Comparison of ENCODE assay signal across 20 mouse cellular contexts in genomic region chr15:5187116-5187515, GRCm38 (mm10). TPM values are rescaled to one million over a fixed set of nuclear protein-coding genes. Genes with fewer than 3 reads are reported as not detected.
DNase-seq lines count a peak whose midpoint lies in the region; ATAC-seq and TF ChIP-seq lines count a peak whose summit lies in the region.
"Had no signal": no experiment of that assay in that cellular context is flagged by ENCODE, and none has a peak within 500 bp of the region (broad histone marks: within the 10 kb centered on the region; RNA-seq: fewer than 3 reads in every experiment).

No protein-coding gene starts in this region.

- DNase-seq in layer of hippocampus, adult 2 months (ENCODE audit: low spot score in 2 of 2) = no peak
- DNase-seq in layer of hippocampus, postnatal 36 days = no peak
- DNase-seq in A20 (ENCODE audit: low read depth, low spot score) (peak; percentile 77), CH12.LX (ENCODE audit: extremely low read depth) (peak; percentile 58)
- peak; percentile 10 for DNase-seq in naive thymus-derived CD4-positive, alpha-beta T cell, adult 2 months (ENCODE audit: low read depth)
- DNase-seq in forebrain, postnatal 0 days = no peak
- no peak for DNase-seq in adrenal gland, postnatal 10 days
- DNase-seq: adrenal gland, postnatal 25 days; cerebellum, adult 2 months; cerebellum, postnatal 10 days; gastrocnemius, postnatal 14 days; kidney, adult 11 months had no signal

- peak overlapping the region; percentile 57; the same call in 1 of the 2 replicates for H3K9ac ChIP-seq in CH12.LX (ENCODE audit: insufficient read depth, low read depth)
- no peak overlapping the region for H3K9ac ChIP-seq in forebrain, postnatal 0 days
- H3K9ac ChIP-seq: embryonic facial prominence, embryonic 15.5 days; heart, embryonic 12.5 days had no signal

- no peak for TF ChIP-seq POLR2A in CH12.LX (IDR thresholded peaks at IDR 0.05; ENCODE audit: low read depth, low read length)

- in situ Hi-C loops in CH12.LX (cut with MboI; ENCODE audit: low pct_ligation_motif_present, low pct_unique_long_range_greater_than_20kb, low sequenced_read_pairs) = no loop called here

- no peaks in the 10 kb centered on the region for H3K9me3 ChIP-seq in CH12.LX (replicated peaks; ENCODE audit: low read length)
- no peaks in the 10 kb centered on the region for H3K9me3 ChIP-seq in forebrain, postnatal 0 days (ENCODE audit: low read length)
- H3K9me3 ChIP-seq: embryonic facial prominence, embryonic 15.5 days; forebrain, embryonic 10.5 days; heart, embryonic 12.5 days; hindbrain, embryonic 10.5 days had no signal

- no peaks in the 10 kb centered on the region for H3K27me3 ChIP-seq in CH12.LX (replicated peaks)
- H3K27me3 ChIP-seq in forebrain, postnatal 0 days (ENCODE audit: insufficient read depth, low read length) = no peaks in the 10 kb centered on the region
- H3K27me3 ChIP-seq: embryonic facial prominence, embryonic 15.5 days; heart, embryonic 12.5 days; Patski had no signal

- peaks cover 20 to 39% of the 10 kb centered on the region in 2 experiments for H3K36me3 ChIP-seq in CH12.LX (replicated peaks in 1 of 2; ENCODE audit: control insufficient read depth in 1 of 2, insufficient read depth in 1 of 2, low read length in 1 of 2)
- H3K36me3 ChIP-seq in forebrain, postnatal 0 days (ENCODE audit: insufficient read depth) = peaks cover 13% of the 10 kb centered on the region

- dilution Hi-C loops in CH12.LX (cut with MboI; ENCODE audit: extremely low pct_ligation_motif_present, extremely low pct_unique_long_range_greater_than_20kb, low sequenced_read_pairs) = no loop called here

- H3K4me3 ChIP-seq in layer of hippocampus, adult 2 months = peak overlapping the region; percentile 92; the same call in 1 of the 2 replicates
- H3K4me3 ChIP-seq in CH12.LX (replicated peaks in 1 of 3; ENCODE audit: low read depth in 2 of 3, low read length in 2 of 3, poor library complexity in 1 of 3) = peak overlapping the region in 2 of 3 experiments; percentile 59 to 82
- no peak overlapping the region for H3K4me3 ChIP-seq in forebrain, postnatal 0 days (ENCODE audit: low read depth, low read length)

- peaks cover 5% of the 10 kb centered on the region; the same call in 1 of the 2 replicates for H3K79me2 ChIP-seq in CH12.LX (replicated peaks; ENCODE audit: control insufficient read depth, extremely low read depth, insufficient read depth, poor library complexity, severe bottlenecking)

- no peak for ATAC-seq in forebrain, postnatal 0 days
- ATAC-seq: activated CD4-positive, CD25-positive, alpha-beta regulatory T cell, adult 4 months; forebrain, embryonic 14.5 days; hindbrain, embryonic 16.5 days; Patski had no signal

- peaks cover 6 to 32% of the 10 kb centered on the region in 2 experiments; a peak in 3 of 4 replicates for H3K4me1 ChIP-seq in CH12.LX (ENCODE audit: control insufficient read depth in 1 of 2, insufficient read depth in 2 of 2)
- peaks cover 6% of the 10 kb centered on the region; the same call in 1 of the 2 replicates for H3K4me1 ChIP-seq in forebrain, postnatal 0 days (ENCODE audit: insufficient read depth)

- WGBS in forebrain, postnatal 0 days = 47% methylated on average over 4 of the region's 4 CpGs

- TF ChIP-seq RAD21 in CH12.LX (IDR thresholded peaks at IDR 0.05; ENCODE audit: low read depth, low read length) = no peak

- peak overlapping the region; percentile 99 for H3K4me2 ChIP-seq in CH12.LX (ENCODE audit: insufficient read depth, low read depth, poor library complexity, severe bottlenecking)
- no peak overlapping the region for H3K4me2 ChIP-seq in forebrain, postnatal 0 days (ENCODE audit: low read depth)

- TF ChIP-seq EP300 in CH12.LX (IDR thresholded peaks at IDR 0.05; ENCODE audit: low read length) = no peak

- no peak overlapping the region; the same call in 1 of the 2 replicates for H3K27ac ChIP-seq in layer of hippocampus, adult 2 months
- H3K27ac ChIP-seq in CH12.LX (ENCODE audit: insufficient read depth, low read depth) = peak overlapping the region; percentile 80
- no peak overlapping the region for H3K27ac ChIP-seq in forebrain, postnatal 0 days (ENCODE audit: low read depth, low read length)
- H3K27ac ChIP-seq: embryonic facial prominence, embryonic 15.5 days; forebrain, embryonic 10.5 days; hindbrain, embryonic 10.5 days had no signal

- TF ChIP-seq CTCF in layer of hippocampus, adult 2 months (conservative IDR thresholded peaks at IDR 0.05) = no peak
- TF ChIP-seq CTCF in CH12.LX (conservative IDR thresholded peaks at IDR 0.05 in 1 of 2, IDR thresholded peaks at IDR 0.05 in 1 of 2; ENCODE audit: low read depth in 2 of 2, low read length in 2 of 2) = no peak
- no peak for TF ChIP-seq CTCF in forebrain, postnatal 0 days (IDR thresholded peaks at IDR 0.05; ENCODE audit: low read depth)

TF ChIP-seq in CH12.LX, 34 proteins besides CTCF, POLR2A, EP300 and RAD21:
- TF ChIP-seq PAX5 (IDR thresholded peaks at IDR 0.05; ENCODE audit: low read length) (no peak), MAX (IDR thresholded peaks at IDR 0.05; ENCODE audit: low read length) (no peak), HCFC1 (IDR thresholded peaks at IDR 0.05; ENCODE audit: low read depth, low read length) (no peak), MYC (IDR thresholded peaks at IDR 0.05; ENCODE audit: low read depth, low read length) (no peak), IRF4 (IDR thresholded peaks at IDR 0.05; ENCODE audit: low read depth, low read length) (0 out of 2 replicates have a peak, but pooled peaks have one; percentile 20)
TF ChIP-seq in CH12.LX: peak in this region for 1.

RNA-seq across cellular contexts. Expression of gene Ttc33, which starts 1.8 kb away (rescaled TPM):
- 10 to 100 TPM; 85.2 to 93.3 TPM for total RNA-seq in layer of hippocampus, adult 2 months (2021)
- 10 to 100 TPM; 77.0 to 82.6 TPM for total RNA-seq in layer of hippocampus, postnatal 36 days (2021)
- total RNA-seq in CH12.LX (2012; rRNA removed) (24.5 and 24.6 TPM in 2 replicates), CH12.LX (2014; rRNA removed) (53.6 and 59.4 TPM in 2 replicates)
- 34.8 and 55.7 TPM in 2 replicates for polyA plus RNA-seq in CH12.LX (2012; ENCODE audit: insufficient read length, low read depth)
- 47.3 and 50.0 TPM in 2 replicates for total RNA-seq in forebrain, postnatal 0 days (2014; rRNA removed)
- 42.7 and 50.8 TPM in 2 replicates for polyA plus RNA-seq in forebrain, postnatal 0 days (2015; fragmentation: Nextera tagmentation; extraction: Ambion mirVana)
- total RNA-seq in adrenal gland, postnatal 10 days (2021) = 10 to 100 TPM; 32.7 to 35.4 TPM

RNA-seq across cellular contexts. Expression of gene Prkaa1, which starts 43.5 kb away (rescaled TPM):
- 10 to 100 TPM; 24.3 to 24.8 TPM for total RNA-seq in layer of hippocampus, adult 2 months (2021)
- total RNA-seq in layer of hippocampus, postnatal 36 days (2021) = 10 to 100 TPM; 23.0 to 24.1 TPM
- total RNA-seq in CH12.LX (2012; rRNA removed) (12.6 and 13.1 TPM in 2 replicates), CH12.LX (2014; rRNA removed) (25.4 and 27.6 TPM in 2 replicates)
- polyA plus RNA-seq in CH12.LX (2012; ENCODE audit: insufficient read length, low read depth) = 19.4 and 21.2 TPM in 2 replicates
- total RNA-seq in forebrain, postnatal 0 days (2014; rRNA removed) = 19.7 and 24.1 TPM in 2 replicates
- 7.7 and 10.8 TPM in 2 replicates for polyA plus RNA-seq in forebrain, postnatal 0 days (2015; fragmentation: Nextera tagmentation; extraction: Ambion mirVana)
- total RNA-seq in adrenal gland, postnatal 10 days (2021) = 10 to 100 TPM; 27.8 to 31.8 TPM

RNA-seq across cellular contexts. Expression of gene Ptger4, which starts 56.9 kb away (rescaled TPM):
- total RNA-seq in layer of hippocampus, adult 2 months (2021) = 1 to 10 TPM in 1 of 2 experiments, under 1 TPM in 1; 0.82 to 1.1 TPM
- total RNA-seq in layer of hippocampus, postnatal 36 days (2021) = under 1 TPM; 0.96 to 1.00 TPM
- 4.2 and 6.5 TPM in 2 replicates for total RNA-seq in CH12.LX (2012; rRNA removed)
- total RNA-seq in CH12.LX (2014; rRNA removed) = 4.7 and 5.5 TPM in 2 replicates
- 3.1 and 4.4 TPM in 2 replicates for polyA plus RNA-seq in CH12.LX (2012; ENCODE audit: insufficient read length, low read depth)
- 1.5 and 2.7 TPM in 2 replicates for total RNA-seq in forebrain, postnatal 0 days (2014; rRNA removed)
- polyA plus RNA-seq in forebrain, postnatal 0 days (2015; fragmentation: Nextera tagmentation; extraction: Ambion mirVana) = 0.65 and 1.3 TPM in 2 replicates
- total RNA-seq in adrenal gland, postnatal 10 days (2021) = 1 to 10 TPM; 4.1 to 5.6 TPM

Comparison
In these comparisons a context has a peak if more than half of its experiments do, and no peak if none do; other contexts are left out.
1. DNase-seq: peak in A20 (single experiment), CH12.LX (single experiment) and naive thymus-derived CD4-positive, alpha-beta T cell, adult 2 months (single experiment); none in layer of hippocampus, adult 2 months (0 of 2), layer of hippocampus, postnatal 36 days (0 of 2), forebrain, postnatal 0 days (single experiment) and adrenal gland, postnatal 10 days (single experiment).